ENCODE assay signal across 14 mouse cellular contexts in the genomic region with DNA sequence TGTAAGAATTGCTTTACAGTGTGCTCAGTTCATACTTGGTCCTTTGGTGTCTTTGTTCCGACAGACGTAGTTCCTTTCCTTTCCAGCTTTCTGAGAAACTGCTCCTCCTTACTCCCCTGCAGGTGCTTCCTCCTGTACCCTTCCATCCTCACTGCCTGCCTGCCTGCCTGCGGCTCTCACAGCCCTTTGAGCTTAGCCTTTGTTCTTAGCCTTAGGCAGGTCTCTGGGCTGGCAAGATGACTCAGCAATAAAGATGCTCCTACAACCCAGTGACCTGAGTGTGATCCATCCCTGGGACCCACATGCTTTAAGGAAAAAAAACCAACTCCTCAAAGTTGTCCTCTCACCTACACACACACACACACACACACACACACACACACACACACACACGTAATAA. TPM values are rescaled to one million over a fixed set of nuclear protein-coding genes. Genes with fewer than 3 reads are reported as not detected.
DNase-seq lines count a peak whose midpoint lies in the region; ATAC-seq and TF ChIP-seq lines count a peak whose summit lies in the region.
"Had no signal": no experiment of that assay in that cellular context is flagged by ENCODE, and none has a peak within 500 bp of the region (broad histone marks: within the 10 kb centered on the region; RNA-seq: fewer than 3 reads in every experiment).

No protein-coding gene starts in this region.

- H3K9ac ChIP-seq in midbrain, postnatal 0 days (replicated peaks; ENCODE audit: low read length, poor library complexity, severe bottlenecking): no peak overlapping the region
- no peak overlapping the region for H3K9ac ChIP-seq in midbrain, embryonic 16.5 days (ENCODE audit: low read depth, low read length)
- H3K9ac ChIP-seq: heart, embryonic 13.5 days; hindbrain, embryonic 12.5 days had no signal

- ATAC-seq in midbrain, postnatal 0 days (ENCODE audit: low FRiP score): no peak
- peak; percentile 22; the same call in 1 of the 2 replicates for ATAC-seq in common myeloid progenitor, adult 5-6 weeks (replicated peaks; ENCODE audit: low read depth, poor library complexity, severe bottlenecking)
- ATAC-seq in midbrain, embryonic 16.5 days: 0 out of 2 replicates have a peak, but pooled peaks have one; percentile 43
- ATAC-seq in erythroid progenitor cell, adult 5-6 weeks (replicated peaks; ENCODE audit: low FRiP score, poor library complexity, severe bottlenecking): no peak
- ATAC-seq: intestine, embryonic 16.5 days had no signal

- DNase-seq in midbrain, embryonic 10.5 days (ENCODE audit: low spot score): no peak
- DNase-seq in midbrain, postnatal 0 days (ENCODE audit: low spot score): no peak
- DNase-seq in layer of hippocampus, postnatal 25 days (ENCODE audit: extremely low spot score in 1 of 2, low spot score in 1 of 2): no peak
- DNase-seq in adrenal gland, postnatal 36 days: no peak
- DNase-seq: gastrocnemius, postnatal 14 days; kidney, postnatal 25 days; lung, adult 18-20 months; right cerebral cortex, postnatal 25 days had no signal

- H3K4me2 ChIP-seq in midbrain, postnatal 0 days (ENCODE audit: low read depth, low read length, poor library complexity, severe bottlenecking): no peak overlapping the region
- H3K4me2 ChIP-seq in midbrain, embryonic 16.5 days (ENCODE audit: low read length): no peak overlapping the region
- H3K4me2 ChIP-seq: heart, embryonic 13.5 days; hindbrain, embryonic 12.5 days had no signal

- H3K9me3 ChIP-seq in midbrain, embryonic 10.5 days (replicated peaks): no peaks in the 10 kb centered on the region
- no peaks in the 10 kb centered on the region for H3K9me3 ChIP-seq in midbrain, postnatal 0 days (ENCODE audit: low read length)
- no peaks in the 10 kb centered on the region for H3K9me3 ChIP-seq in midbrain, embryonic 16.5 days (replicated peaks; ENCODE audit: control insufficient read depth, low read length, poor library complexity, severe bottlenecking)
- H3K9me3 ChIP-seq: heart, embryonic 13.5 days; hindbrain, embryonic 12.5 days had no signal

- 0 out of 2 replicates have a peak, but pooled peaks cover 2% of the 10 kb centered on the region for H3K4me1 ChIP-seq in midbrain, embryonic 10.5 days
- H3K4me1 ChIP-seq in midbrain, postnatal 0 days (ENCODE audit: insufficient read depth, low read length): no peaks in the 10 kb centered on the region
- H3K4me1 ChIP-seq in midbrain, embryonic 16.5 days (ENCODE audit: control insufficient read depth, insufficient read depth, low read length): no peaks in the 10 kb centered on the region
- H3K4me1 ChIP-seq: hindbrain, embryonic 12.5 days had no signal

- peaks cover 54% of the 10 kb centered on the region for H3K36me3 ChIP-seq in midbrain, embryonic 10.5 days
- H3K36me3 ChIP-seq in midbrain, postnatal 0 days (ENCODE audit: insufficient read depth, low read length): peaks cover 74% of the 10 kb centered on the region
- peaks cover 44% of the 10 kb centered on the region for H3K36me3 ChIP-seq in midbrain, embryonic 16.5 days (ENCODE audit: control insufficient read depth, insufficient read depth, low read length)

- H3K27ac ChIP-seq in midbrain, embryonic 10.5 days (replicated peaks): 0 out of 2 replicates have a peak overlapping the region, but pooled peaks have one; percentile 23
- no peak overlapping the region for H3K27ac ChIP-seq in midbrain, postnatal 0 days (ENCODE audit: low read depth, low read length)
- no peak overlapping the region for H3K27ac ChIP-seq in midbrain, embryonic 16.5 days (ENCODE audit: low read length)
- H3K27ac ChIP-seq: heart, embryonic 13.5 days; hindbrain, embryonic 12.5 days had no signal

- no peak for TF ChIP-seq CTCF in midbrain, postnatal 0 days (IDR thresholded peaks at IDR 0.05)

- H3K27me3 ChIP-seq in midbrain, embryonic 10.5 days (ENCODE audit: low read depth, poor library complexity, severe bottlenecking): no peaks in the 10 kb centered on the region
- no peaks in the 10 kb centered on the region for H3K27me3 ChIP-seq in midbrain, postnatal 0 days (ENCODE audit: insufficient read depth, low read length)
- H3K27me3 ChIP-seq in midbrain, embryonic 16.5 days (ENCODE audit: control insufficient read depth, insufficient read depth, low read depth, low read length): no peaks in the 10 kb centered on the region
- H3K27me3 ChIP-seq: heart, embryonic 13.5 days; hindbrain, embryonic 12.5 days had no signal

- WGBS in midbrain, embryonic 10.5 days: 72% methylated on average over 4 of the region's 4 CpGs
- WGBS in midbrain, postnatal 0 days: 51% methylated on average over 4 of the region's 4 CpGs
- WGBS in midbrain, embryonic 16.5 days: 50% methylated on average over 4 of the region's 4 CpGs

- no peak overlapping the region for H3K4me3 ChIP-seq in midbrain, embryonic 10.5 days
- H3K4me3 ChIP-seq in midbrain, postnatal 0 days (ENCODE audit: low read depth, low read length): no peak overlapping the region
- H3K4me3 ChIP-seq in midbrain, embryonic 16.5 days (ENCODE audit: low read depth, low read length): no peak overlapping the region
- H3K4me3 ChIP-seq: heart, embryonic 13.5 days; hindbrain, embryonic 12.5 days had no signal

RNA-seq across cellular contexts. Expression of a gene that starts 42.0 kb away (rescaled TPM):
- 303 and 332 TPM in 2 replicates for polyA plus RNA-seq in midbrain, embryonic 10.5 days (2016; fragmentation: Nextera tagmentation; extraction: Ambion mirVana)
- 113 and 146 TPM in 2 replicates for total RNA-seq in midbrain, postnatal 0 days (2014; rRNA removed)
- 200 and 208 TPM in 2 replicates for polyA plus RNA-seq in midbrain, postnatal 0 days (2015; fragmentation: Nextera tagmentation; extraction: Ambion mirVana)
- 7.9 and 11.7 TPM in 2 replicates for total RNA-seq in common myeloid progenitor, adult 5-6 weeks (2017)
- polyA plus RNA-seq in midbrain, embryonic 16.5 days (2015; fragmentation: Nextera tagmentation; extraction: Ambion mirVana): 140 and 176 TPM in 2 replicates
- total RNA-seq in erythroid progenitor cell, adult 5-6 weeks (2015; ENCODE audit: low replicate concordance): 37.5 and 40.7 TPM in 2 replicates
- total RNA-seq in erythroid progenitor cell, adult 5-6 weeks (2017; ENCODE audit: low replicate concordance): 10.3 and 13.1 TPM in 2 replicates
- total RNA-seq in layer of hippocampus, postnatal 25 days (2021): 100 to 1,000 TPM in 1 of 2 experiments, 10 to 100 TPM in 1; 91.6 to 124 TPM
- 100 to 1,000 TPM; 247 to 491 TPM for total RNA-seq in adrenal gland, postnatal 36 days (2021)

Comparison
In these comparisons a context has a peak if more than half of its experiments do, and no peak if none do; other contexts are left out.
1. ATAC-seq: peak in common myeloid progenitor, adult 5-6 weeks (single experiment) and midbrain, embryonic 16.5 days (single experiment); none in midbrain, postnatal 0 days (single experiment) and erythroid progenitor cell, adult 5-6 weeks (single experiment).